Mouse (Mus musculus) heart, adult 2 months (tissue): Measurements from ENCODE around the gene Nup188. TPM values are rescaled to one million over a fixed set of nuclear protein-coding genes. Genes with fewer than 3 reads are reported as not detected.

Source experiments
- DNase-seq, 2 experiments: peaks; one replicate each; pipeline ENCODE4 v3.0.0; 2021
- H3K27ac ChIP-seq: fragments of 200-600 bp; 2 replicates; pipeline ENCODE4 v1.8.1; 2022
- H3K27me3 ChIP-seq: fragments of 200-500 bp; 2 replicates; pipeline ENCODE4 v1.6.1; 2012; ENCODE audit warnings: mild to moderate bottlenecking, low read length, inconsistent platforms, mixed read lengths; ENCODE audit not compliant: control insufficient read depth, insufficient read depth
- H3K36me3 ChIP-seq: fragments of 200-500 bp; 2 replicates; pipeline ENCODE4 v1.6.1; 2012; ENCODE audit warnings: low read length, inconsistent platforms; ENCODE audit not compliant: control insufficient read depth, insufficient read depth
- H3K4me1 ChIP-seq: fragments of 200-500 bp; 2 replicates; pipeline ENCODE4 v1.6.1; 2011; ENCODE audit warnings: low read length; ENCODE audit not compliant: control insufficient read depth, insufficient read depth
- H3K4me3 ChIP-seq: fragments of 200-600 bp; 2 replicates; pipeline ENCODE4 v1.8.1; 2022
- H3K79me2 ChIP-seq: fragments of 200-500 bp; replicated peaks from 2 replicates; pipeline ENCODE4 v1.6.1; 2012; ENCODE audit warnings: mild to moderate bottlenecking, inconsistent platforms, low read length, moderate library complexity, mixed read lengths; ENCODE audit not compliant: control insufficient read depth, insufficient read depth
- H3K9ac ChIP-seq: fragments of 200-500 bp; 2 replicates; pipeline ENCODE4 v1.6.1; 2012; ENCODE audit warnings: low read depth, mild to moderate bottlenecking, control low read depth, inconsistent platforms, low read length, mixed read lengths
- CTCF ChIP-seq: fragments of 200-600 bp; IDR thresholded peaks from 2 replicates; pipeline ENCODE4 v1.8.1; 2022; ENCODE audit warnings: antibody characterized with exemption, mild to moderate bottlenecking, moderate library complexity
- EP300 ChIP-seq: fragments of 200-500 bp; IDR thresholded peaks from 2 replicates; pipeline ENCODE4 v1.6.1; 2011; ENCODE audit warnings: low read depth, low read length, control low read depth; ENCODE audit not compliant: insufficient read depth
- POLR2A ChIP-seq: fragments of 200-500 bp; IDR thresholded peaks from 2 replicates; pipeline ENCODE4 v1.6.1; 2011; ENCODE audit warnings: mild to moderate bottlenecking, low read depth, low read length, control low read depth; ENCODE audit not compliant: insufficient read depth
- WGBS: fragments of 180-500 bp; shearing (Covaris S2); methylation state at CpG from one replicate; pipeline ENCODE4 v1.1.7; 2018; 5-methylcytosine and 5-hydroxymethylcytosine counted together
- intact Hi-C: fragments of 180-260 bp; cut with DNase I; formaldehyde crosslinking; loops from one replicate; pipeline ENCODE4 v1.15.1; 2025
- polyA plus RNA-seq: library from polyadenylated mRNA; depleted of rRNA; stranded (reverse); fragments of >200 nt; gene quantifications from 2 replicates; pipeline ENCODE4 v1.2.3, GENCODE M21; 2012
- total RNA-seq, 2 experiments: library from RNA; stranded (reverse); gene quantifications; 2 replicates each; pipeline ENCODE4 v1.2.3; 2021

Nup188 gene
- total and polyA plus RNA-seq, 3 experiments, result 15.3 to 16.9 (median 15.3) TPM

DNA sequence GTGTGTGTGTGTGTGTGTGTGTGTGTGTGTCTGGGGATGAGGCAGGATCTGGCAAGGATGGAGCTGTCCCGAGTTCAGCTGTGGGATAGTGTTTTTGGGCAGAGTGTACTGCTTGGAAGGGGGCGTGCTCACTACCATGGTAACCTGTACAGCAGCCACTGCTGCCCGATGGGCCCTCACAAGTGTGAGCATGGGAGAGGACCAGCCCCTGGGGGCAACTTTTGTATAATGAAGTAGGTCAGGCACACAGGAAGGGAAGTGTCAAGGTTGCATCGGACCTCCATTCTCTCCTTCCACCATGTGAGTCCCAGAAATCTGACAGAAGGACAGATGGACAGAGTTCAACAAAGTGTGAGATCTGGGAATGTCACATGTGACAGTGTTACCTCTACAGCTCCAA lies 38.5 kb upstream of the Nup188 start:
- WGBS, result 21% methylated on average over 4 of the region's 4 CpGs
- intact Hi-C loops, result no loop called here
- Histone ChIP-seq H3K9ac (no peak overlapping the region), H3K27ac (peak overlapping the region; percentile 42; the same call in 1 of the 2 replicates), H3K36me3 (peaks cover 50% of the 10 kb centered on the region), H3K4me1 (peaks cover 60% of the 10 kb centered on the region), H3K79me2 (peaks cover 16% of the 10 kb centered on the region), H3K4me3 (no peak overlapping the region), H3K27me3 (no peaks in the 10 kb centered on the region)
- no peak for TF ChIP-seq CTCF
- no peak for TF ChIP-seq POLR2A
- TF ChIP-seq EP300, result no peak
- peak; percentile 25 to 39 for DNase-seq

DNA sequence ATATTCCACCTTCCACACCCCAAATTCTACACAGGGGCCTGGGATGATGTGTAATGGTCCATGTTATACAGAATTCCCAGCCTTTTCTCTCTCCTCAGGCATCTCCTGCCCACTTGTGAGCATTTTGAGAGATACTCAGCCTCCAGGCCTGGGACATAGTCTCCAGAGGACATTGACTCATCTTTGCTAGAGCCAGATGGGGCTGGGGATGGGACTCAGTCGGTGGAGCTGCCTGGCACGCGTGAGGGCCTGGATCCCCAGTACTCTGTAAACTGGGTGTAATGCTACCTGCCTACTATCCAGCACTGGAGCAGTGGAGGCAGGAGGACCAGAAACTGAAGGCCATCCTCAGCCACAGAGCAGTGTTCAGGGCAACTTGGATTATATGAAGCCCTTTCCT lies 37.0 kb upstream of the Nup188 start:
- intact Hi-C loops, result no loop called here
- Histone ChIP-seq H3K4me1 (peaks cover 57% of the 10 kb centered on the region), H3K36me3 (peaks cover 41% of the 10 kb centered on the region), H3K79me2 (peaks cover 12% of the 10 kb centered on the region), H3K27me3 (no peaks in the 10 kb centered on the region), H3K9ac (no peak overlapping the region), H3K27ac (peak overlapping the region; percentile 24), H3K4me3 (no peak overlapping the region)
- DNase-seq, result peak in 1 of 2 experiments; percentile 20
- WGBS, result 84% methylated on average over 3 of the region's 3 CpGs
- TF ChIP-seq CTCF (no peak), EP300 (no peak), POLR2A (no peak)

- Histone ChIP-seq H3K36me3 (peaks cover 35% of the 10 kb centered on the region), H3K27ac (peak overlapping the region; percentile 70), H3K4me1 (peaks cover 48% of the 10 kb centered on the region), H3K27me3 (no peaks in the 10 kb centered on the region), H3K79me2 (peaks cover 11% of the 10 kb centered on the region), H3K9ac (peak overlapping the region; percentile 23), H3K4me3 (no peak overlapping the region)
- TF ChIP-seq POLR2A, result no peak
- intact Hi-C loops, result no loop called here
- 59% methylated on average over 10 of the region's 10 CpGs for WGBS
- DNase-seq, result peak; percentile 27 to 33
Measured at GRCm38 (mm10) chr2:30250166-30251128, 35.8 kb upstream of the Nup188 start.

DNA sequence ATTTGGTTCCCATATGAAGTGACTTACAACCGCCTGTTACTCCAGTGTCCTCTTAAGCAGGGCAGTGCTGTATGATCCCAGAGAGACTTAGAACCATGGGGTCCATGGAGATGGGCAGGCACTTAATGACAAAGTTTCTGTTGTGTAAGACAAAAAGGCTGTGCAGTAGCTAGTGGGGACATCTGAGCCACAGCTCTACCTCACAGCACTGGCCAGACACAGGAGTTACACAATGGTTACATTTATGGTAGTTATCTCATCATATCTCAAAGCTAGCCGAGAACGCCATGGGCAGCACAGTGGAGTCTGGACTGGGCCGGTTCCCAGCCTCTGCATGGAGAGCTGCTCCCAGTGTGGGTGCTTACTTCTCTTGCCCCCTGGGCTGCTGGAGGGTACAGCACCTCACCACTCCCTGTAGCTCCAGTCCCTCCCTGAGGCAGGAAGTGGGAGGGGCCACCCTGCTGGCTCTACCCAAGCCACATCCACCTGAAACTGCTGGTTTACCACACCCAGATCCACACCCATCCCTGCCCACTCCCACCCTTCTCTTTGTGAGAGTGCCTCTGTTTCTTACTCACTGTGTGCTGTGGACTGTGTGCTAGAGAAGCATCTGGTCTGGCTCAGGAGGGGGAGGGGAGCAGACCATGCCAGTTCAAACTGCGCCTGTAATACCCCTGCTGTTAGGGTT lies 34.6 kb upstream of the Nup188 start:
- TF ChIP-seq POLR2A (0 out of 2 replicates have a peak, but pooled peaks have one; percentile 30), CTCF (no peak)
- Histone ChIP-seq H3K9ac (peak overlapping the region; percentile 5; the same call in 1 of the 2 replicates), H3K79me2 (peaks cover 9% of the 10 kb centered on the region), H3K27me3 (no peaks in the 10 kb centered on the region), H3K4me1 (peaks cover 40% of the 10 kb centered on the region), H3K4me3 (no peak overlapping the region), H3K27ac (peak overlapping the region; percentile 70), H3K36me3 (peaks cover 30% of the 10 kb centered on the region)
- DNase-seq, result peak; percentile 67 to 77
- WGBS, result 40% methylated on average over 5 of the region's 5 CpGs
- intact Hi-C loops, result no loop called here

GRCm38 (mm10) chr2:30252521-30252920 lies 33.7 kb upstream of the Nup188 start:
- TF ChIP-seq EP300 (no peak), CTCF (no peak), POLR2A (no peak)
- 45% methylated on average over 3 of the region's 3 CpGs for WGBS
- intact Hi-C loops, result no loop called here
- no peaks in the 10 kb centered on the region for H3K27me3 ChIP-seq
- peaks cover 38% of the 10 kb centered on the region for H3K4me1 ChIP-seq
- DNase-seq, result peak in 1 of 2 experiments; percentile 10
- H3K79me2 ChIP-seq, result peaks cover 12% of the 10 kb centered on the region
- H3K9ac ChIP-seq, result peak overlapping the region; percentile 22; the same call in 1 of the 2 replicates
- H3K36me3 ChIP-seq, result peaks cover 35% of the 10 kb centered on the region
- H3K27ac ChIP-seq, result peak overlapping the region; percentile 70
- H3K4me3 ChIP-seq, result no peak overlapping the region

DNA sequence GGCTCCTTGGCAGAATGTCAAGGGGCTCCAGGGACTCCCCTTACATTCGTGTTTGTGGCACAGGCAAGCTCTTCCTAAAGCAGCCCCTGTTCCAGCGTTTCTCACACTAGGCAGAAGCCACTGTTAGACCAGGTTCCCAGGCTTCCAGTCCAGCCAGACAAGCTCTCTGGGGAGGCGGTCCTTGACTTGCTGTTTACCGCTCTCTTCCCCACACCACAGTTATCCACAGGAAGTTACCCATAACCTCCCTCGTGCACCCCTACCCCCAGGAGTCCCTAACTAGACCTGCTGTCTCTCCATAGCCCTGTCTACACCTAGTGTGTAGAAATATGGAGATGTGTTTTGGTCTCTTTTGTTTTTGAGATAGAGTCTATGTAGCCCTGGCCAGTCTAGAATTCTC lies 32.4 kb upstream of the Nup188 start:
- Histone ChIP-seq H3K27me3 (no peaks in the 10 kb centered on the region), H3K9ac (no peak overlapping the region), H3K36me3 (peaks cover 34% of the 10 kb centered on the region), H3K4me3 (no peak overlapping the region), H3K79me2 (peaks cover 12% of the 10 kb centered on the region), H3K27ac (peak overlapping the region; percentile 70), H3K4me1 (peaks cover 42% of the 10 kb centered on the region)
- peak in 1 of 2 experiments; percentile 15 for DNase-seq
- intact Hi-C loops, result no loop called here
- TF ChIP-seq CTCF (no peak), POLR2A (no peak), EP300 (no peak)
- 36% methylated on average over 5 of the region's 5 CpGs for WGBS
